Mouse (Mus musculus) retina, embryonic 14.5 days (tissue): ENCODE results near the gene Ccdc187.

Experiments used
- DNase-seq: peaks from one replicate; pipeline ENCODE4 v3.0.0-alpha.2; 2015; ENCODE audit warnings: low spot score

Gene Ccdc187

GRCm38 (mm10) chr2:26316576-26317246 is 22.4 kb upstream of the Ccdc187 start:
- DNase-seq, result no peak

GRCm38 (mm10) chr2:26315925-26316311 is 21.6 kb upstream of the Ccdc187 start:
- no peak for DNase-seq

- DNase-seq, result peak; percentile 86
Measured at GRCm38 (mm10) chr2:26315072-26315924, 20.9 kb upstream of the Ccdc187 start, which contains the start of gene Gpsm1. Gene Gpsm1, plus strand, starts transcription at chr2:26315515.

DNA sequence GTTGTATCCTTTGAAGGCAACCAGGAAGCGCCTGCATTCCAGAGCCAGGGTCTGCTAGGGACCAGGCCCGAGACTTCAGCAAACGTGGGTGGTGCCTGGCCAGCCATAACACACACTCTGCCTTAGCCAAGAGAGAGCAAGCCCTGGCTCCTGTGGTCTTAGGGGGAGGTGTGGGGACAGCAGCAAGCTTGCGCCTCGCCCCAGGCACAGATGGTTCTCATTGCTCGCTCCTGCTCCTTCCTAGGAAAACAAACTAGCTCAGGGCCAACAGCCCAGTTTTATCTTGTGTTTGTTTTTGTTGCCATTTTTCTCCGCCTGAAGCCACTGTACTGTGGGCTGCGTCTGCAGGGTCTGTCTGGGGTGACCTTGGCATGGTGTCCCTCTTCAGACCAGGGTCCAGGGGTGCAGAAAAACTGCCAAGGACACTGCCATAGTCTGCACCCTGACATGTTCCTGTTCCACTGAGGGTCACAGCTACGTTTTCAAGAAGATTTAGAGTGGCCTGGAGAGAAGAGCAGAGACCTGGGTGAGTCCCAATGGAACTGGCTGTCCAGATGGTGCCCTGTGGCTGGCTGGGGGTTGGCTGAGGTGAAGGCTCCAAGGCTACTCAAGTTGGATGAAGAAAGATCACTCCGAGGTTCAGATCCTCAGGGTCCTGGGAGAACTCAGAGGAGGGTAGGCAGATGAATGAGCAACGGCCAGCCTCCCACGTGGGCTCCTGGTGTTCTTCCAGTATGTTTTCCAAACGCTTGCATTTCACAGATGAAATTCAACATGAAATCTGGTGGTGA is 20.1 kb upstream of the Ccdc187 start:
- DNase-seq, result no peak

GRCm38 (mm10) chr2:26313394-26313793 is 19.0 kb upstream of the Ccdc187 start:
- DNase-seq, result no peak

DNA sequence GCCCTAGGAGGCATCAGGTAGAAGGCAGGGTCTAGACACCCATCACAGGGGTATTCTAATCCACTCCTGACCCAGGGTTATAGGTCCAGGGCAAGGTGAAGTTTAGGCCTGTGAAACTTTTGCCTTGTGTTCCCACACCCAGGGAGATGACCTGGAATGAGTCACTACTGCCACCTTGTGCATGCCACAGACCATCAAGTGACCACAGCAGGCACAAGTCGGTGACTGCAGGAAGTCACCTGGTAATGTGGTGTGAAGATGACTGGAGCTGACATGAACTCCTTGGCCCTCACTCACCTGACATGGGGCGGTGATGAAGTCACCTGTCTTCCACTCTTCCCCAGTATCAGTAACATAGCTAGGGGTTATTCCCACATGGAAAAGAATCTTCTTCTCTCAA is 18.5 kb upstream of the Ccdc187 start:
- DNase-seq, result no peak

GRCm38 (mm10) chr2:26311936-26312335 is 17.6 kb upstream of the Ccdc187 start:
- no peak for DNase-seq

DNA sequence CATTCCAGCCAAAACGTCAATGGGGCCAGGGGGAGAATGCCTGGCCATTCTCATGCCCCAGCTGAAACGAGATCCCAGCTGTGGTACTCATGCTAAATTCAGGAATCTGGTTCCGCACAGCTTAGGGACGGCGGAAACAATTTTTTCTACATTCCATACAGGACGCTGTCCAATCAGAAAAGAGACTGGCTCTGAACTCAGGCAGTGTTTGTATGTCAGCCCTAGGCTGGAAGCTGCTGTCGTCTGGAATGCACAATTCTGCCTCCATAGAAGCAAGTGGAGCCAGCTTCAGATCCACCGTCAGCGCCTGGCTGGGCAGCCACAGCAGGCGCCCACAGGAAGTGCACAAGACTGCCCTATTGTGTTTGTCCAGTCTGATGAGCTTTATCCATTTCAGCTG is 15.4 kb upstream of the Ccdc187 start:
- peak; percentile 76 for DNase-seq

GRCm38 (mm10) chr2:26306702-26307101 is 12.3 kb upstream of the Ccdc187 start:
- DNase-seq, result no peak

DNA sequence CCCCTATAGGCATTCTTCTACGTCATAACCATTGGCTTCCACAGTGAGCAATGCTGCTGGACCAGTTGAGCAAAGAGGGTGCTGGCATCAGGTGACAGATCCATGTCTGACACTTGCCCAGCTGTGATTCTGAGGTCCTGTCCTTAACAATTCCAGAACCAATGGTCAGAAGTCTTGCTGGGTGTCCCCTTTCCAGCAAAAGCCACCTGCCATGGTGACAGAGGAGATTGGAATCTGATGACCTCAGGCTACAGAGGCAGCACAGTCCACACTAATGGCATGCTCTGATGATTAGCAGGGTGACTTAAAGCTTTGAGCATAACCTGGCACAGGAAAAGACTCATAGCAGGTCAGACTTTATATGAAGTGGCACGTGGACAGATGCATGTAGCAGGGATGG is 11.2 kb upstream of the Ccdc187 start:
- no peak for DNase-seq

GRCm38 (mm10) chr2:26304711-26305110 is 10.4 kb upstream of the Ccdc187 start:
- DNase-seq, result no peak

GRCm38 (mm10) chr2:26302005-26302503 is 7.7 kb upstream of the Ccdc187 start:
- no peak for DNase-seq

DNA sequence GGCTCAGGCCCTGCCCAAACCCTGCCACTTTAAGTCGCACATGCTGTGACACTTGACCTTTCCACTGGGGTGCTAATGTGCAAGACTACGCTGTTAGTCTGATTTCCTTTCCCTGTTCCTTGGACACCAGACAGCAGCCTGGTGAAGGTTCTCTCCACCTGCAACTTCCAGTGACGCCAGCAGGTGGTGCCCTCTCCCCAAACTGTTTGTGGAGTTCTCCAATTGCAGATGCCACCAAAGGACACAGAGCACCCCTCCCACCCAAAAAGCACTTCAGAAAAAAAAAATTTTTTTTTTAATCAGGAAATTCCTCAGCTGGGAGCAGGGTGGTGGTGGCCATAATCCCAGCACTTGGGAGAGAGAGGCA is 6.4 kb upstream of the Ccdc187 start:
- DNase-seq, result peak; percentile 94

- DNase-seq, result peak; percentile 19
Measured at GRCm38 (mm10) chr2:26300161-26300807, 5.9 kb upstream of the Ccdc187 start.

DNA sequence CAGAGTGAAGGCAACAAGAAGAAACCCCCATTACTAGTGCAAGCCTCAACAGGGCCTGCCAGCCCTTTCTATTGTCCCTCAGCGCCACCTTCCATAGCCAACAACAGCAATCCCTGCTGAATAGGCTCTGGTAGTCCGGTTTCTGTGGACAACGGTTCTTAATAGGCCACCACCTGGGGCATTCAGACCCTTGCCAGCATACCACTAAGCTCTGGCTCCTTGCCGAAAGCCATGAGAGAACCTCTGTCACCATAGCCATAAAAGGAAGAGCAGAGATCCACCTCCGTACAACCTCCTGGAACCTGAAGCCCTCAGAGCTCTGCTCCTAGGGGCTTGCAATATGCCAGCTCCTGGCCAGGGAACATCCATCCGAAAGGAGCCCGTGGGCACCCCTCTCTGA is 5.0 kb upstream of the Ccdc187 start:
- DNase-seq, result peak; percentile 41

DNA sequence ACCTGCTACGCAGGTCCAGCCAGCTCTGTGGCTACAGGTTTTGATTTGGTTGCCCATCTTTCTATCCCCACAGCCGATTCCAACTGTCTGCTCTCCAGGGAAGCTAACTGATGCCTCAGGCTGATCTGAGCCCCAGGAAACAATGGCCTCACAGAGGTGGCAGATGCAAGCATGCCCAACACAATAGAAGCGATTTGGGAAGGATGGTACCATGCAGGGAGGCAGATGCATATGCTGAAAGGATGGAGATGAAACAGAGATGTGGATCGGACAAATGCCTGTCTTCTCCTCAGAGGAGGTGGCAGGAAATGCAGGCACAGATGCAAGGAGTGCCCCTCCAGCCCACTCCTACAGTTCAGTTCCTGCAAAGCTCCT is 4.5 kb upstream of the Ccdc187 start:
- DNase-seq, result peak; percentile 71

- peak; percentile 89 for DNase-seq
Measured at GRCm38 (mm10) chr2:26298208-26298855, 4.0 kb upstream of the Ccdc187 start.

DNA sequence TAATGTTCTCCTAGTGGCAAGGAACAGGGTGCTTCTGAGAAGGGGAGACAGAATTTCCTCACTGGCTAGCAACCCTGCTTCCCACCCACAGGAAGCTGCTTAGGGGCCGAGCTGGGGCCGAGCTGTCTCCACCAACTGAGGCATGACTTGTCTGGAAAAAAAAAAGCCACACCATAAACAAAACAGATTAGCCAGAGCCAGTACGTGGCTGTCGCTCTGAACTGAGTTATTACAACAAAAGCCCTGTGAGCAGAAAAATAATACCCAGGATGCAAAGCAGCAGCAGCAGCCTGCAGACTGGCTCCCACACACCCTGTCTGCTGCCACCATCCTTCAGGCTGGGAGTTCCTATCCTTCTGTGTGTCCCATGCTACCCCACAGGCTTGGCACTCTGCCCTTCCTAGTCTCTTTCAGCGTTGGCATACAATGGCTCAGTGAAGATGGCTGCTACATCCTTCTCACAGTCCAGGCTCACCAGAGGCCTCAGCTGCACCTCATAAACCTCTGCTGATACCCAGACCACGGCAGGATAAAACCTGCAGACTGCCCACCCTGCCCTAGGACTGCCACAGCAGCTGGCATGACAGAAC is 2.3 kb upstream of the Ccdc187 start:
- DNase-seq, result no peak

GRCm38 (mm10) chr2:26290133-26290532 is 4.2 kb downstream of the Ccdc187 start:
- DNase-seq, result no peak

- DNase-seq, result no peak
Measured at GRCm38 (mm10) chr2:26286391-26286790, 8.0 kb downstream of the Ccdc187 start.

GRCm38 (mm10) chr2:26285804-26286203 is 8.6 kb downstream of the Ccdc187 start:
- DNase-seq, result no peak
